ENCODE assay signal across 9 mouse cellular contexts in the genomic region with DNA sequence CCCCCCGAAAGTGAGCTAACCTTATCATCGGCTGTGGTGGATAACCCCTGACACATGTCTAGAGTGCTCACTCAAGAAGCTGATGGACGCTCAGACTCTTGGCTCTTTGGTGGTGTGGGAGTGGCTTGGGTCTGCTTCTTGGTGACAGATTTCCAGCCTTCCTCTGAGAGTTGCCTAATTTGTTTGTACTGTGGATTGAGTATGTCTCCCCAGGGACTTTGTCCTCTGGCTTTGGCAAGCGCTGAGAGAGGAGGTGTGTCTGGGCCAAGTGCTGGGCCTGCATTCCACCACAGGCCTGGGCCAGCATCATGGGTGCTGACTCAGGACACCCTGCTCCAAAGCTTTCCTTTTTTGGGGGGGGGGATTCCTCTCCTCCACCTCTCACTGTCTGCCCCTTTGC. TPM values are rescaled to one million over a fixed set of nuclear protein-coding genes. Genes with fewer than 3 reads are reported as not detected.
DNase-seq lines count a peak whose midpoint lies in the region; ATAC-seq lines count a peak whose summit lies in the region.
"Had no signal": no experiment of that assay in that cellular context is flagged by ENCODE, and none has a peak within 500 bp of the region (broad histone marks: within the 10 kb centered on the region; RNA-seq: fewer than 3 reads in every experiment).

No protein-coding gene starts in this region.

- intact Hi-C loops in left cerebral cortex, postnatal 36 days (cut with DNase I), result no loop called here

- H3K9me3 ChIP-seq in forebrain, embryonic 11.5 days (ENCODE audit: control insufficient read depth, low read length), result no peaks in the 10 kb centered on the region

- no peaks in the 10 kb centered on the region for H3K4me1 ChIP-seq in forebrain, embryonic 11.5 days (replicated peaks; ENCODE audit: control insufficient read depth, insufficient read depth, low read length)

- no peaks in the 10 kb centered on the region for H3K36me3 ChIP-seq in forebrain, embryonic 11.5 days (ENCODE audit: control insufficient read depth, insufficient read depth, low read length)

- peak; percentile 23 to 40 for DNase-seq in adrenal gland, postnatal 36 days
- DNase-seq in adrenal gland, adult 8-10 months, result no peak
- DNase-seq in gonadal fat pad, adult 2 months (ENCODE audit: low read depth), result peak; percentile 68
- DNase-seq in kidney, postnatal 10 days, result peak; percentile 78
- DNase-seq in lung, postnatal 14 days, result peak; percentile 49
- no peak for DNase-seq in spleen, postnatal 14 days (ENCODE audit: low spot score in 2 of 2)
- DNase-seq in left cerebral cortex, postnatal 36 days (ENCODE audit: low spot score in 2 of 2), result no peak
- DNase-seq in forebrain, embryonic 11.5 days (ENCODE audit: low spot score), result no peak

- 78% methylated on average over 4 of the region's 4 CpGs for WGBS in forebrain, embryonic 11.5 days

- H3K4me2 ChIP-seq in forebrain, embryonic 11.5 days (ENCODE audit: low read depth, low read length, severe bottlenecking), result no peak overlapping the region

- H3K27ac ChIP-seq in forebrain, embryonic 11.5 days (ENCODE audit: low read depth, low read length), result no peak overlapping the region

- H3K4me3 ChIP-seq in forebrain, embryonic 11.5 days (ENCODE audit: low read depth, low read length), result no peak overlapping the region

- no peaks in the 10 kb centered on the region for H3K27me3 ChIP-seq in forebrain, embryonic 11.5 days (ENCODE audit: control insufficient read depth, insufficient read depth, low read length)

- ATAC-seq in forebrain, embryonic 11.5 days (replicated peaks; ENCODE audit: low FRiP score), result no peak

- no peak overlapping the region for H3K9ac ChIP-seq in forebrain, embryonic 11.5 days (ENCODE audit: low read length)

RNA-seq across cellular contexts. Expression of gene Fam181a, which starts 28.9 kb away (rescaled TPM):
- total RNA-seq in adrenal gland, postnatal 36 days (2021), result not detected
- total RNA-seq in adrenal gland, adult 8-10 months (2022), result not detected
- 0.14 TPM in 2 replicates for polyA plus RNA-seq in gonadal fat pad, adult 2 months (2012; rRNA removed)
- 1 to 10 TPM; 1.6 to 2.5 TPM for total RNA-seq in left cerebral cortex, postnatal 36 days (2021)
- 27.3 and 28.5 TPM in 2 replicates for polyA plus RNA-seq in forebrain, embryonic 11.5 days (2014; fragmentation: Nextera tagmentation; extraction: Ambion mirVana)
- polyA plus RNA-seq: limb, embryonic 11.5 days had no signal

RNA-seq across cellular contexts. Expression of gene Prima1, which starts 40.0 kb away (rescaled TPM):
- total RNA-seq in adrenal gland, postnatal 36 days (2021), result 1 to 10 TPM; 2.1 to 2.6 TPM
- 1 to 10 TPM; 1.9 to 3.9 (median 2.5) TPM for total RNA-seq in adrenal gland, adult 8-10 months (2022)
- 0.57 and 0.71 TPM in 2 replicates for polyA plus RNA-seq in gonadal fat pad, adult 2 months (2012; rRNA removed)
- total RNA-seq in left cerebral cortex, postnatal 36 days (2021), result 1 to 10 TPM; 6.6 to 6.9 TPM
- 0.31 and 0.95 TPM in 2 replicates for polyA plus RNA-seq in forebrain, embryonic 11.5 days (2014; fragmentation: Nextera tagmentation; extraction: Ambion mirVana)

Comparison
In these comparisons a context has a peak if more than half of its experiments do, and no peak if none do; other contexts are left out.
1. DNase-seq: peak in adrenal gland, postnatal 36 days (2 of 2), gonadal fat pad, adult 2 months (single experiment), kidney, postnatal 10 days (single experiment) and lung, postnatal 14 days (single experiment); none in adrenal gland, adult 8-10 months (single experiment), spleen, postnatal 14 days (0 of 2), left cerebral cortex, postnatal 36 days (0 of 2) and forebrain, embryonic 11.5 days (single experiment).